Mouse (Mus musculus) layer of hippocampus, postnatal 25 days (tissue): ENCODE data around the gene Zfp518a. TPM values are rescaled to one million over a fixed set of nuclear protein-coding genes. Genes with fewer than 3 reads are reported as not detected.

Source experiments
- DNase-seq, 2 experiments: peaks; one replicate each; pipeline ENCODE4 v3.0.0; 2022; ENCODE audit warnings: mixed read lengths in 2 of 2, low spot score in 1 of 2; ENCODE audit errors: extremely low spot score in 1 of 2
- microRNA-seq, 2 experiments: library from miRNA; unstranded; fragments of <30 nt; microRNA quantifications; one replicate each; pipeline ENCODE4 v1.2.0; 2021
- total RNA-seq, 2 experiments: library from RNA; stranded (reverse); gene quantifications; 2 replicates each; pipeline ENCODE4 v1.2.3; 2021

Zfp518a gene
- total RNA-seq, 2 experiments from 2014 or later, result 8.0 to 8.1 TPM

DNA sequence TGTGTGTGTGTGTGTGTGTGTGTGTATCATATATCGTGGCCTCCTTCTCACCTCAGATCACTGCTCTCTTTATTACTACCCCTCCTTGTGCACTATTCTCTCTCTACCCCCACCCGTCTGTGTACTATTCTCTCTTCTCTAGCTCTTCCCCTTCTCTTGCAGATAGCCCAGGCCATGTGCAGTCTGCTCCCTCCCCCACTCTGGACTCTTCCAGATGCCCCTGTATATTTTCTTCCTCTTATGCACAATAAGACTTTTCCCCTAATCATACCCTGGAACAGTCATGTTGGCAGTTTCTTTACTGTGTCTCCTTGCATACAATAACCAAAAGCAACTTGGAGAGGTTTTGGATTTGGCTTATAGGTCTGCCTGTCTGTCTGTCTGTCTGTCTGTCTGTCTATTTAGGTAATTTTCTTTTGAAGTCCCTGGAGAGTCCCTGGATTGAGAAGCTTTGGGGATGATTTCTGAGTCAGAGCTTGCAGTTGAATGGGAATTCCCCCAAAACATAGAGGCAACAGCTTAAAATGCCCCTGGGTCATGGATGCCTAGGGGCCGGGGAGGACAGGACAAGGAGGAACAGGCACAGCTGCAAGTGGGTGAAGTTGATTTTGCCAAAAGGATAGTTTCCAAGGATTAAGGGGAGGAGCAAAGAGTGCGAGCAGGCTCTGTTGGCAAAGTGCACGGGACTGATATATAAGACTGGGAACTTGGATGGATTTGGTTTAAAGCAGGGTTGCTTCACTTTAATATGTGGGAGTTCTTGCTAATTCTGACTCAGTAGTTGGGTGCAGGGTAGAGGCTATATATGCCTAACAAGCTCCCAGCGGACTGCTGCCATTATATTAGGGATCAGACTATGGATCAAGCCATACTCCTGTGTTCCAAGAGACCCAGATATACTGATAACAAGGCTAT is 70.7 kb downstream of the Zfp518a start:
- DNase-seq, result no peak

Small RNAs within 50 kb of the gene (microRNA-seq; reads per million reads assigned to microRNA genes)
- 0 to 0.80 reads per million in 2 experiments for gene Mir8092

Other genes starting within 250 kb of the Zfp518a start
- 1 to 10 TPM in 1 of 2 experiments, under 1 TPM in 1; 0.66 to 1.1 TPM for gene Cc2d2b, start 146.0 kb upstream of the Zfp518a start, total RNA-seq
- 1 to 10 TPM; 8.4 TPM for gene Ccnj, start 63.4 kb upstream of the Zfp518a start, total RNA-seq
- gene Blnk, start 99.8 kb downstream of the Zfp518a start, total RNA-seq, result 1 to 10 TPM; 5.5 to 6.6 TPM
- not detected for gene Dntt, start 134.6 kb downstream of the Zfp518a start, total RNA-seq
- gene Opalin, start 182.4 kb downstream of the Zfp518a start, total RNA-seq, result 10 to 100 TPM; 20.0 to 22.9 TPM